Mouse (Mus musculus) brain, embryonic 14.5 days (tissue): Measurements from ENCODE around the gene Ezh1. TPM values are rescaled to one million over a fixed set of nuclear protein-coding genes. Genes with fewer than 3 reads are reported as not detected.
A peak's percentile ranks its signal among the peaks of the same experiment; 100 is the strongest.

ENCODE experiments used
- DNase-seq: peaks from one replicate; pipeline ENCODE4 v3.0.0-alpha.2; 2011; ENCODE audit warnings: low read depth
- CTCF ChIP-seq: fragments of 200-500 bp; IDR thresholded peaks from 2 replicates; pipeline ENCODE4 v1.5.1; 2012; ENCODE audit warnings: inconsistent platforms, mild to moderate bottlenecking, moderate library complexity, borderline replicate concordance; ENCODE audit not compliant: insufficient read depth, insufficient read length; ENCODE audit errors: extremely low read depth
- POLR2A ChIP-seq: fragments of 200-500 bp; IDR thresholded peaks from 2 replicates; pipeline ENCODE4 v1.6.1; 2012; ENCODE audit warnings: mild to moderate bottlenecking, inconsistent platforms, borderline replicate concordance; ENCODE audit not compliant: poor library complexity, insufficient read depth, insufficient read length, severe bottlenecking; ENCODE audit errors: extremely low read depth
- polyA plus RNA-seq: library from polyadenylated mRNA; depleted of rRNA; stranded (reverse); fragments of >200 nt; gene quantifications from 2 replicates; pipeline ENCODE4 v1.2.3, GENCODE M21; 2012; rRNA removed

Gene Ezh1
- polyA plus RNA-seq, 1 experiment: 27.2 TPM

DNA sequence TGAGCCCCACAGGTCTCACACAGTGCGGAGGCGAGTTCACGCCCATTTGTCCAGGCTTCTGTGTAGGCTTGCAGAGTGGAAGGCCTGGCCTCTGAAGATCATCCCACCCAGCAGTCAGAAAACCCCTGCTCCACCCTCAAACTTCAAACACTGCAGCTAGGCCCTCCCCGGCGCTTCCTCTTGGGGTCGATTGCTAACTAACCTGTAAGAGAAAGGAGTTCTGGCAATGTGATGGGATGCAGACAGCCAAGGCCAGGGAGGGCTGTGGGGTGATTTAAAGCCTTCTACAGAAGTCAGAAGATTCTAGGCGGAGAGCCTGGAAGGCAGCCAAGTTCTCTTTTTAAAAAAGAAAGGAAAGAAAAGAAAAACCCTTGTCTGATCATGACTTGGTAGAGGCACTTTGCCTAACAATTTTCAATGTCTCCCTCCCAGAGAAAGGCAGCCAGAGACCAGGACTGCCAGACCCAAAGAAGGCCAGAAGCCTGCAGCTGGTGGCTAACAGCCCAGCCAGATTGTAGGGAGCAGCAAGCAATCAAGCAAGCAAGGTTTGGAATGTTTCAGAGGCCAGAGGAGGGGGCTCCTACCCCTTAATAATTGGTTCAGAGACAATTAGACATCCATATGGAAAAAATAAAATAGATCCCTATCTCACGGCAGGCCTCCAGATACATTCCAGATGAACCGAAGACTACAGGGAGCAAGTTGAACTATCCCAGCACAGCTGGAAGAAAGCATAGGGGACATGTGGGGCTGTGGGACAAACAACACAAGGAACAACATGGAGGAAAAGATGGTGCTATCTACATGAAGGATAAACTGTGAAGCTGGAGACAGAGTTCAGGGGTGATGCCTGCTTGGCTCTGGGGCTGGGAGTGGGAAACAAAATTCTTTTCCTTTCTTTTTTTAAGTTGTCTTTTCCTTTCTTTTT, 76.8 kb downstream of the Ezh1 start:
- DNase-seq: peak; percentile 66
- TF ChIP-seq CTCF (no peak), POLR2A (no peak)

DNA sequence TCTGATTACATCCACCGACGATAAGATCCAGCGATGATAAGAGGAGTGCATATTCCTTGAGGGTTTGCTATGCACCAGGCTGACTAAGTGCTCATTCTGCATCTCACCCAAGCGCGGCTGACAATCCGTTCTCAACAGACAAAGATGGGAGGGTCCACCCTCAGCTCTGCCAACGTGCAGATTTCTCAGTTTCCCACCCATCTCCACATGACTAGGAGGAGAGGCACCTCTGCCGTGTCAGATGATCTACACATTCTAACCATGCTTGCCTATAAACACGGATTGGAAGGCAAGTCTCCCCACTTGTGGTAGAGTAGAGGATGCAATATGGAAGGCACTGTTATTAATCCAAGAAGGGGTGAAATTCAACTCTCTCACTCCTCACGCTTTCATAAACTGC, 77.5 kb downstream of the Ezh1 start:
- TF ChIP-seq CTCF (no peak), POLR2A (no peak)
- no peak for DNase-seq

DNA sequence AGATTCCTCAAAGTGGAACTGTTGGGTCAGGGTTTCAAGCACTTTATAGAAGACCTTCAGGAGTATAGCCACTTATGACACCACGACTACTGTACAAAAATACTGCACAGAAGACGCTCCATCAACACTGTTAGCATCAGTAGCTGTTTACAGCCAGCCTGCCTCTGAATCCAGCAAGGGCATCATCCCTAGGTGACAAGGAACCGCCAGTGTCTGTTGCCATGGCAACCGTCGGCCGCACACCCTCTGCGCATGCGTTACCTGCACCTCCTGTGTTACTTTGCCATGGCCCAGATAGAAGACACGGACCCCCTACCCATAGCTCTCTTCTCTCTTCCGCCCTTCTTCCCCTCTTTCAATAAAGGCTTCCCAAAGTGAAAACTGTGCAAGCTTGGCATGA, 79.9 kb downstream of the Ezh1 start:
- no peak for TF ChIP-seq CTCF
- no peak for TF ChIP-seq POLR2A
- peak; percentile 89 for DNase-seq

DNA sequence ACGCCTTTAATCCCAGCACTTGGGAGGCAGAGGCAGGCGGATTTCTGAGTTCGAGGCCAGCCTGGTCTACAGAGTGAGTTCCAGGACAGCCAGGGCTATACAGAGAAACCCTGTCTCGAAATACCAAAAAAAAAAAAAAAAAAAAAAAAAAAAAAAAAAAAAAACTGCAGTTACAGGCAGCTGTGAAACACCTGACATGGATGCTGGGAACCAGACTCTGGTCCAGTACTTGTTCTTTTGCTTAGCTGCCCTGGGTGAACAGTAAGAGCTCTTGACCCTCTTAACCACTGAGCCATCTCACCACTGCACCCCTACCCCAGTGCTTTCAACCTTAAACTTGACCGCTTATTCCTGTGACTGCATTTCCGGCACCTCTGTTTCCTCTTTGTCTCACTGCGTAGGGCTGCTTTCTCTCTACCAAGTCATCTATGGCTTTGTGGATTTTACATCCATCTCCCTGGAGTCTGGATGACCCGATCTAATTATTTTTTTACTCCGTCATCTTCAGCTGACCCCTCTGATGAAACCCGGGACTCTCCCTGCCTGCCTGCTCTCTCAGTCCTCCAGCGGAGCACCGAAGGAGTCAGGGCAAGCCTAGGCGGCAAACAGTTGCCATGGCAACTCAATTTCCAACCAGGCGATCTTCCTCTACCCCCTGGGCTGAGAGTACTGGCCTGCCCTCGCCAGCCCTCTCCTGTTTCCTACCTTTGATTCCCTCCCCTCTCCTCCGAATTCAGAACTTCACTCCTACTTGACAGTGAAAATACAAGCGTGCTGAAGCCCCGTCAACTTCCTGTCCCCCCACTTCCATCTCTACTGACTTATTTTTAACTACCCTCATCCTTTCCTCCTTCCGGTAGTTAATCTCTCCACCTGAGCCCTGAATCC, 82.7 kb downstream of the Ezh1 start:
- TF ChIP-seq POLR2A (no peak), CTCF (no peak)
- peak; percentile 84 for DNase-seq

DNA sequence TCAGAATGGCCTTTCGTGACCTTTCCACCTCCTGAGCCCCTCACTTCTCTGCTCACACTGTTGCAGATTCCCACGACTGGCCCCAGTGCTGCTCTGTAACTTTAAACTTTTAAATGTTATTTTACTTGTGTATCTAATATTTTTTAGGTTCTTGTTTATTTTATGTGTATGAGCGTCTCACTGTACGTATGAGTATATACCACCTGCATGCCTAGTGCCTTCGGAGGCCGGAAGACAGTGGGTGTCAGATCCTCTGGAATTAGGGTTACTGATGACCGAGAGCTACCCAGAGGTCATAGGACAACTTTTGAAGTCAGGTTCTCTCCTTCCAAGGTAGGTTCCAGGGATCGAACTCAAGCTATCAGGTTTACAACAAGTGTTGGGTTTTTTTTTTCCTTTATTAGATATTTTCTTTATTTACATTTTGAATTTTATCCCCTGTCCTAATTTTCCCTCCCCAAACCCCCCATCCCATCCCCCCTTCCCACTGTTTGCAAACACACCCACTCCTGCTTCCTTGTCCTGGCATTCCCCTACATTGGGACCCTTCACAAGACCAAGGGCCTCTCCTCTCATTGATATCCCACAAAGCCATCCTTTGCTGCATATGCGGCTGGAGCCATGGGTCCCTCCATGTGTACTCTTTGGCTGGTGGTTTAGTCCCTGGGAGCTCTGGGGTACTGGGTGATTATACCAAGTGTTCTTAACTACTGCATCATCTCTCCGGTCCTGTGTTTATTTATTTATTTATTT, 83.9 kb downstream of the Ezh1 start:
- TF ChIP-seq CTCF (no peak), POLR2A (no peak)
- DNase-seq: no peak

Other genes starting within 250 kb of the Ezh1 start
- 144 and 197 TPM in 2 replicates for gene Atp6v0a1, start 217.0 kb downstream of the Ezh1 start, polyA plus RNA-seq
- 11.9 and 12.5 TPM in 2 replicates for gene Naglu, start 156.5 kb downstream of the Ezh1 start, polyA plus RNA-seq
- gene Hsd17b1, start 148.1 kb downstream of the Ezh1 start, polyA plus RNA-seq: 0.50 and 0.78 TPM in 2 replicates
- 49.1 and 77.5 TPM in 2 replicates for gene Coasy, start 143.9 kb downstream of the Ezh1 start, polyA plus RNA-seq
- gene Mlx, start 139.2 kb downstream of the Ezh1 start, polyA plus RNA-seq: 57.7 and 78.3 TPM in 2 replicates
- 19.4 and 24.2 TPM in 2 replicates for gene Psmc3ip, start 131.0 kb downstream of the Ezh1 start, polyA plus RNA-seq
- 79.0 and 82.7 TPM in 2 replicates for gene Retreg3, start 106.6 kb downstream of the Ezh1 start, polyA plus RNA-seq
- gene Tubg1, start 106.5 kb downstream of the Ezh1 start, polyA plus RNA-seq: 15.5 and 35.5 TPM in 2 replicates
- gene Tubg2, start 70.6 kb downstream of the Ezh1 start, polyA plus RNA-seq: 25.3 and 30.7 TPM in 2 replicates
- gene Cntnap1, start 55.9 kb downstream of the Ezh1 start, polyA plus RNA-seq: 2.7 and 6.9 TPM in 2 replicates
- gene Plekhh3, start 55.1 kb downstream of the Ezh1 start, polyA plus RNA-seq: 9.5 and 12.0 TPM in 2 replicates
- gene Ccr10, start 51.0 kb downstream of the Ezh1 start, polyA plus RNA-seq: 0.19 and 0.20 TPM in 2 replicates
- gene Ramp2, start 19.6 kb upstream of the Ezh1 start, polyA plus RNA-seq: 67.7 and 79.6 TPM in 2 replicates
- gene Vps25, start 27.2 kb upstream of the Ezh1 start, polyA plus RNA-seq: 55.2 and 69.3 TPM in 2 replicates
- 4.0 and 5.3 TPM in 2 replicates for gene Wnk4, start 34.1 kb upstream of the Ezh1 start, polyA plus RNA-seq
- 0.53 and 0.79 TPM in 2 replicates for gene Cntd1, start 52.5 kb upstream of the Ezh1 start, polyA plus RNA-seq
- gene Coa3, start 52.7 kb upstream of the Ezh1 start, polyA plus RNA-seq: 158 and 159 TPM in 2 replicates
- gene Becn1, start 75.8 kb upstream of the Ezh1 start, polyA plus RNA-seq: 102 and 107 TPM in 2 replicates
- 126 and 149 TPM in 2 replicates for gene Psme3, start 89.8 kb upstream of the Ezh1 start, polyA plus RNA-seq
- gene Aoc2, start 98.6 kb upstream of the Ezh1 start, polyA plus RNA-seq: 10.1 and 11.5 TPM in 2 replicates
- gene Aoc3, start 104.1 kb upstream of the Ezh1 start, polyA plus RNA-seq: 0.30 and 0.49 TPM in 2 replicates
- not detected in 2 replicates for gene G6pc, start 141.1 kb upstream of the Ezh1 start, polyA plus RNA-seq
- gene Aarsd1, start 191.2 kb upstream of the Ezh1 start, polyA plus RNA-seq: 51.3 and 53.6 TPM in 2 replicates
- gene Gm27029, start 198.3 kb upstream of the Ezh1 start, polyA plus RNA-seq: 3.6 and 3.9 TPM in 2 replicates
- 29.9 and 31.2 TPM in 2 replicates for gene Rundc1, start 198.6 kb upstream of the Ezh1 start, polyA plus RNA-seq
- 1.9 and 2.6 TPM in 2 replicates for gene Ptges3l, start 198.9 kb upstream of the Ezh1 start, polyA plus RNA-seq
- gene Rpl27, start 215.8 kb upstream of the Ezh1 start, polyA plus RNA-seq: 836 and 1,059 TPM in 2 replicates
- gene Ifi35, start 221.9 kb upstream of the Ezh1 start, polyA plus RNA-seq: 2.6 and 3.2 TPM in 2 replicates
- gene Rnd2, start 238.5 kb upstream of the Ezh1 start, polyA plus RNA-seq: 139 and 205 TPM in 2 replicates
- gene Vat1, start 239.8 kb upstream of the Ezh1 start, polyA plus RNA-seq: 169 and 204 TPM in 2 replicates